Comparison of ENCODE assay signal across 11 mouse cellular contexts in genomic region chr12:103368326-103368669, GRCm38 (mm10). TPM values are rescaled to one million over a fixed set of nuclear protein-coding genes. Genes with fewer than 3 reads are reported as not detected.
DNase-seq lines count a peak whose midpoint lies in the region; ATAC-seq and TF ChIP-seq lines count a peak whose summit lies in the region.
"Had no signal": no experiment of that assay in that cellular context is flagged by ENCODE, and none has a peak within 500 bp of the region (broad histone marks: within the 10 kb centered on the region; RNA-seq: fewer than 3 reads in every experiment).

No protein-coding gene starts in this region.

- no peak overlapping the region for H3K4me3 ChIP-seq in heart, embryonic 14.5 days (ENCODE audit: control insufficient read depth in 1 of 2, insufficient read depth in 1 of 2, low read depth in 1 of 2, low read length in 2 of 2)
- no peak overlapping the region for H3K4me3 ChIP-seq in CH12.LX (replicated peaks in 1 of 3; ENCODE audit: low read depth in 2 of 3, low read length in 2 of 3, poor library complexity in 1 of 3)
- H3K4me3 ChIP-seq in embryonic facial prominence, embryonic 15.5 days (replicated peaks), result no peak overlapping the region
- peak overlapping the region; percentile 25 for H3K4me3 ChIP-seq in liver, embryonic 12.5 days

- dilution Hi-C loops in CH12.LX (cut with MboI; ENCODE audit: extremely low pct_ligation_motif_present, extremely low pct_unique_long_range_greater_than_20kb, low sequenced_read_pairs), result no loop called here

- no peaks in the 10 kb centered on the region for H3K27me3 ChIP-seq in heart, embryonic 14.5 days (ENCODE audit: control insufficient read depth, insufficient read depth, low read length)
- peaks cover 32% of the 10 kb centered on the region for H3K27me3 ChIP-seq in CH12.LX (replicated peaks)
- no peaks in the 10 kb centered on the region for H3K27me3 ChIP-seq in embryonic facial prominence, embryonic 15.5 days
- peaks cover 62% of the 10 kb centered on the region for H3K27me3 ChIP-seq in liver, embryonic 12.5 days (replicated peaks)

- H3K4me2 ChIP-seq in heart, embryonic 14.5 days (ENCODE audit: low read length), result peak overlapping the region; percentile 46
- H3K4me2 ChIP-seq in CH12.LX (ENCODE audit: insufficient read depth, low read depth, poor library complexity, severe bottlenecking), result peak overlapping the region; percentile 41; the same call in 1 of the 2 replicates
- peak overlapping the region; percentile 32 for H3K4me2 ChIP-seq in embryonic facial prominence, embryonic 15.5 days (replicated peaks)
- peak overlapping the region; percentile 65 for H3K4me2 ChIP-seq in liver, embryonic 12.5 days

- no peak for TF ChIP-seq POLR2A in CH12.LX (IDR thresholded peaks at IDR 0.05; ENCODE audit: low read depth, low read length)

- DNase-seq in heart, adult 8-10 months (ENCODE audit: low spot score), result no peak
- no peak for DNase-seq in CH12.LX (ENCODE audit: extremely low read depth)
- no peak for DNase-seq in adipocyte (ENCODE audit: low spot score)
- DNase-seq in gastrocnemius, postnatal 36 days, result no peak
- DNase-seq in urinary bladder, postnatal 25 days (ENCODE audit: low spot score), result no peak

- H3K9me3 ChIP-seq in heart, embryonic 14.5 days (ENCODE audit: control insufficient read depth, low read length), result no peaks in the 10 kb centered on the region
- H3K9me3 ChIP-seq in CH12.LX (replicated peaks; ENCODE audit: low read length), result no peaks in the 10 kb centered on the region
- H3K9me3 ChIP-seq in embryonic facial prominence, embryonic 15.5 days (replicated peaks), result no peaks in the 10 kb centered on the region
- no peaks in the 10 kb centered on the region for H3K9me3 ChIP-seq in liver, embryonic 12.5 days (replicated peaks)

- TF ChIP-seq RAD21 in CH12.LX (IDR thresholded peaks at IDR 0.05; ENCODE audit: low read depth, low read length), result no peak

- H3K36me3 ChIP-seq in heart, embryonic 14.5 days (ENCODE audit: control insufficient read depth, insufficient read depth, low read length), result no peaks in the 10 kb centered on the region
- no peaks in the 10 kb centered on the region for H3K36me3 ChIP-seq in CH12.LX (replicated peaks in 1 of 2; ENCODE audit: control insufficient read depth in 1 of 2, insufficient read depth in 1 of 2, low read length in 1 of 2)
- no peaks in the 10 kb centered on the region for H3K36me3 ChIP-seq in embryonic facial prominence, embryonic 15.5 days
- no peaks in the 10 kb centered on the region for H3K36me3 ChIP-seq in liver, embryonic 12.5 days

- ATAC-seq in heart, embryonic 14.5 days (ENCODE audit: insufficient number of reproducible peaks, insufficient read depth, low FRiP score, low read depth), result no peak
- ATAC-seq in embryonic facial prominence, embryonic 15.5 days (ENCODE audit: insufficient number of reproducible peaks, low FRiP score, low TSS enrichment, low read depth), result no peak
- ATAC-seq in liver, embryonic 12.5 days, result peak; percentile 67; the same call in 1 of the 2 replicates

- H3K4me1 ChIP-seq in heart, embryonic 14.5 days (ENCODE audit: control insufficient read depth in 2 of 2, insufficient read depth in 2 of 2, low read length in 2 of 2), result peaks cover 2 to 6% of the 10 kb centered on the region in 2 experiments; a peak in 1 of 4 replicates
- H3K4me1 ChIP-seq in CH12.LX (ENCODE audit: control insufficient read depth in 1 of 2, insufficient read depth in 2 of 2), result peaks cover 0 to 6% of the 10 kb centered on the region in 2 experiments; a peak in 2 of 4 replicates
- 0 out of 2 replicates have a peak, but pooled peaks cover 3% of the 10 kb centered on the region for H3K4me1 ChIP-seq in embryonic facial prominence, embryonic 15.5 days
- peaks cover 20% of the 10 kb centered on the region for H3K4me1 ChIP-seq in liver, embryonic 12.5 days

- WGBS in heart, embryonic 14.5 days, result 72% methylated on average over 7 of the region's 7 CpGs
- WGBS in embryonic facial prominence, embryonic 15.5 days, result 78% methylated on average over 7 of the region's 7 CpGs
- 35% methylated on average over 7 of the region's 7 CpGs for WGBS in liver, embryonic 12.5 days (ENCODE audit: insufficient replicate concordance)

- in situ Hi-C loops in CH12.LX (cut with MboI; ENCODE audit: low pct_ligation_motif_present, low pct_unique_long_range_greater_than_20kb, low sequenced_read_pairs), result loop anchor here (5.0 kb wide), 1 partner anchor 226 kb away; no protein-coding TSS in a partner anchor

- TF ChIP-seq EP300 in CH12.LX (IDR thresholded peaks at IDR 0.05; ENCODE audit: low read length), result no peak

- no peaks in the 10 kb centered on the region for H3K79me2 ChIP-seq in CH12.LX (replicated peaks; ENCODE audit: control insufficient read depth, extremely low read depth, insufficient read depth, poor library complexity, severe bottlenecking)

- H3K9ac ChIP-seq in heart, embryonic 14.5 days (ENCODE audit: low read length), result peak overlapping the region; percentile 49; the same call in 1 of the 2 replicates
- H3K9ac ChIP-seq in CH12.LX (ENCODE audit: insufficient read depth, low read depth), result no peak overlapping the region
- no peak overlapping the region for H3K9ac ChIP-seq in embryonic facial prominence, embryonic 15.5 days
- H3K9ac ChIP-seq in liver, embryonic 12.5 days, result peak overlapping the region; percentile 34; the same call in 1 of the 2 replicates

- no peak for TF ChIP-seq CTCF in CH12.LX (conservative IDR thresholded peaks at IDR 0.05 in 1 of 2, IDR thresholded peaks at IDR 0.05 in 1 of 2; ENCODE audit: low read depth in 2 of 2, low read length in 2 of 2)

- no peak overlapping the region for H3K27ac ChIP-seq in heart, embryonic 14.5 days (replicated peaks in 1 of 2; ENCODE audit: control insufficient read depth in 1 of 2, insufficient read depth in 1 of 2, low read depth in 2 of 2, low read length in 2 of 2)
- no peak overlapping the region for H3K27ac ChIP-seq in CH12.LX (ENCODE audit: insufficient read depth, low read depth)
- H3K27ac ChIP-seq in embryonic facial prominence, embryonic 15.5 days (replicated peaks), result no peak overlapping the region
- no peak overlapping the region for H3K27ac ChIP-seq in liver, embryonic 12.5 days

- intact Hi-C loops in gastrocnemius, postnatal 36 days (cut with DNase I), result loop anchor here (2.0 to 5.0 kb wide), 2 partner anchors 43 to 226 kb away; no protein-coding TSS in a partner anchor

TF ChIP-seq in CH12.LX, 34 proteins besides CTCF, POLR2A, EP300 and RAD21 (continues in another document):
- TF ChIP-seq SMC3 (IDR thresholded peaks at IDR 0.05; ENCODE audit: low read depth, low read length) (no peak), E2F4 (IDR thresholded peaks at IDR 0.05; ENCODE audit: insufficient replicate concordance, low read depth, low read length) (no peak), IRF4 (IDR thresholded peaks at IDR 0.05; ENCODE audit: low read depth, low read length) (no peak), JUN (IDR thresholded peaks at IDR 0.05; ENCODE audit: insufficient read depth, low read depth, low read length) (no peak), USF2 (conservative IDR thresholded peaks at IDR 0.05; ENCODE audit: low read depth, low read length) (no peak)

RNA-seq across cellular contexts. Expression of gene Asb2, which starts 12.5 kb away (rescaled TPM):
- 235 and 254 TPM in 2 replicates for polyA plus RNA-seq in heart, embryonic 14.5 days (2014; fragmentation: Nextera tagmentation; extraction: Ambion mirVana)
- total RNA-seq in heart, adult 8-10 months (2022), result 100 to 1,000 TPM; 485 to 583 (median 548) TPM
- total RNA-seq in CH12.LX (2012; rRNA removed) (4.1 and 5.5 TPM in 2 replicates), CH12.LX (2014; rRNA removed) (5.3 and 6.2 TPM in 2 replicates)
- 2.7 and 3.0 TPM in 2 replicates for polyA plus RNA-seq in CH12.LX (2012; ENCODE audit: insufficient read length, low read depth)
- polyA plus RNA-seq in embryonic facial prominence, embryonic 15.5 days (2015; fragmentation: Nextera tagmentation; extraction: Ambion mirVana), result 7.5 and 10.1 TPM in 2 replicates
- 1.1 and 1.2 TPM in 2 replicates for polyA plus RNA-seq in liver, embryonic 12.5 days (2016; fragmentation: Nextera tagmentation; extraction: Ambion mirVana)
- 100 to 1,000 TPM; 344 to 526 TPM for total RNA-seq in gastrocnemius, postnatal 36 days (2021)

RNA-seq across cellular contexts. Expression of gene Otub2, which starts 20.2 kb away (rescaled TPM):
- 13.8 and 14.8 TPM in 2 replicates for polyA plus RNA-seq in heart, embryonic 14.5 days (2014; fragmentation: Nextera tagmentation; extraction: Ambion mirVana)
- total RNA-seq in heart, adult 8-10 months (2022), result 1 to 10 TPM; 2.5 to 4.2 (median 3.5) TPM
- total RNA-seq in CH12.LX (2012; rRNA removed) (5.4 and 11.5 TPM in 2 replicates), CH12.LX (2014; rRNA removed) (6.8 and 7.6 TPM in 2 replicates)
- 3.0 and 3.1 TPM in 2 replicates for polyA plus RNA-seq in CH12.LX (2012; ENCODE audit: insufficient read length, low read depth)
- polyA plus RNA-seq in embryonic facial prominence, embryonic 15.5 days (2015; fragmentation: Nextera tagmentation; extraction: Ambion mirVana), result 12.2 and 13.7 TPM in 2 replicates
- polyA plus RNA-seq in liver, embryonic 12.5 days (2016; fragmentation: Nextera tagmentation; extraction: Ambion mirVana), result 24.2 and 26.2 TPM in 2 replicates
- total RNA-seq in gastrocnemius, postnatal 36 days (2021), result 1 to 10 TPM; 1.8 to 4.5 TPM

RNA-seq across cellular contexts. Expression of gene 9330161L09Rik, which starts 39.3 kb away (rescaled TPM):
- 0.68 and 1.0 TPM in 2 replicates for polyA plus RNA-seq in heart, embryonic 14.5 days (2014; fragmentation: Nextera tagmentation; extraction: Ambion mirVana)
- 1 to 10 TPM in 3 of 4 experiments, under 1 TPM in 1; 0.41 to 1.8 (median 1.2) TPM for total RNA-seq in heart, adult 8-10 months (2022)
- total RNA-seq in CH12.LX (2012; rRNA removed), result 0.34 and 1.2 TPM in 2 replicates
- total RNA-seq in CH12.LX (2014; rRNA removed), result 0.24 and 0.50 TPM in 2 replicates
- polyA plus RNA-seq in CH12.LX (2012; ENCODE audit: insufficient read length, low read depth), result 0.33 and 0.54 TPM in 2 replicates
- polyA plus RNA-seq in embryonic facial prominence, embryonic 15.5 days (2015; fragmentation: Nextera tagmentation; extraction: Ambion mirVana), result 0.28 and 0.49 TPM in 2 replicates
- 0.18 and 0.24 TPM in 2 replicates for polyA plus RNA-seq in liver, embryonic 12.5 days (2016; fragmentation: Nextera tagmentation; extraction: Ambion mirVana)
- under 1 TPM in 1 of 2 experiments, not detected in 1; 0.71 TPM for total RNA-seq in gastrocnemius, postnatal 36 days (2021)

RNA-seq across cellular contexts. Expression of gene Ddx24, which starts 57.3 kb away (rescaled TPM):
- 55.5 and 62.9 TPM in 2 replicates for polyA plus RNA-seq in heart, embryonic 14.5 days (2014; fragmentation: Nextera tagmentation; extraction: Ambion mirVana)
- total RNA-seq in heart, adult 8-10 months (2022), result 10 to 100 TPM; 88.5 to 95.6 (median 91.7) TPM
- total RNA-seq in CH12.LX (2012; rRNA removed) (76.2 and 91.3 TPM in 2 replicates), CH12.LX (2014; rRNA removed) (83.0 and 87.9 TPM in 2 replicates)
- 125 and 150 TPM in 2 replicates for polyA plus RNA-seq in CH12.LX (2012; ENCODE audit: insufficient read length, low read depth)
- polyA plus RNA-seq in embryonic facial prominence, embryonic 15.5 days (2015; fragmentation: Nextera tagmentation; extraction: Ambion mirVana), result 103 and 105 TPM in 2 replicates
- polyA plus RNA-seq in liver, embryonic 12.5 days (2016; fragmentation: Nextera tagmentation; extraction: Ambion mirVana), result 69.1 and 72.6 TPM in 2 replicates
- 10 to 100 TPM; 51.2 to 66.7 TPM for total RNA-seq in gastrocnemius, postnatal 36 days (2021)

RNA-seq across cellular contexts. Expression of gene Fam181a, which starts 57.5 kb away (rescaled TPM):
- polyA plus RNA-seq in heart, embryonic 14.5 days (2014; fragmentation: Nextera tagmentation; extraction: Ambion mirVana), result 0.19 TPM in 1 of 2 replicates, not detected in the other
- total RNA-seq in heart, adult 8-10 months (2022), result not detected
- total RNA-seq in CH12.LX (2012; rRNA removed), result not detected in 2 replicates
- not detected in 2 replicates for total RNA-seq in CH12.LX (2014; rRNA removed)
- not detected in 2 replicates for polyA plus RNA-seq in CH12.LX (2012; ENCODE audit: insufficient read length, low read depth)
- polyA plus RNA-seq in embryonic facial prominence, embryonic 15.5 days (2015; fragmentation: Nextera tagmentation; extraction: Ambion mirVana), result 0.20 TPM in 1 of 2 replicates, not detected in the other
- polyA plus RNA-seq in liver, embryonic 12.5 days (2016; fragmentation: Nextera tagmentation; extraction: Ambion mirVana), result not detected in 2 replicates
- not detected for total RNA-seq in gastrocnemius, postnatal 36 days (2021)
- total RNA-seq: gastrocnemius, postnatal 25 days had no signal
- polyA plus RNA-seq: activated CD4-positive, CD25-positive, alpha-beta regulatory T cell, adult 4 months; lung, embryonic 16.5 days had no signal

Comparison
In these comparisons a context has a peak if more than half of its experiments do, and no peak if none do; other contexts are left out.
1. H3K9ac ChIP-seq: peak in heart, embryonic 14.5 days (single experiment) and liver, embryonic 12.5 days (single experiment); none in CH12.LX (single experiment) and embryonic facial prominence, embryonic 15.5 days (single experiment).
2. RNA of gene Asb2, which starts 12.5 kb away (polyA plus RNA-seq): 235 to 254 TPM in heart, embryonic 14.5 days; 7.5 to 10.1 TPM in embryonic facial prominence, embryonic 15.5 days, 2.7 to 3.0 TPM in CH12.LX and 1.1 to 1.2 TPM in liver, embryonic 12.5 days; every median in the first group is over 10 times any median in the second.
3. Peak in every context shown above with its lines, with median percentiles within 50 percentile points of each other: H3K4me2 ChIP-seq.